Mouse (Mus musculus) heart, postnatal 14 days (tissue): ENCODE measurements around the gene Tph2. TPM values are rescaled to one million over a fixed set of nuclear protein-coding genes. Genes with fewer than 3 reads are reported as not detected.

Experiments
- total RNA-seq, 2 experiments: library from RNA; stranded (reverse); gene quantifications; 2 replicates each; pipeline ENCODE4 v1.2.3; 2021

Gene Tph2
- total RNA-seq, 2 experiments from 2014 or later, result not detected

Other genes with a start within 250 kb of the Tph2 start
- gene Tbc1d15, start 66.4 kb upstream of the Tph2 start, total RNA-seq, result 10 to 100 TPM; 43.2 to 46.0 TPM
- 10 to 100 TPM; 66.8 to 68.4 TPM for gene Rab21, start 130.6 kb upstream of the Tph2 start, total RNA-seq
- 10 to 100 TPM; 14.9 to 17.7 TPM for gene Tmem19, start 177.5 kb upstream of the Tph2 start, total RNA-seq
- 10 to 100 TPM; 10.3 to 11.1 TPM for gene Thap2, start 199.4 kb upstream of the Tph2 start, total RNA-seq
- 10 to 100 TPM; 21.8 to 25.4 TPM for gene Zfc3h1, start 199.9 kb upstream of the Tph2 start, total RNA-seq